Mouse (Mus musculus): Measurements from ENCODE around the gene Tnfsf10.

Gene Tnfsf10

GRCm38 (mm10) chr3:27371276-27371621 lies 54.4 kb downstream of the Tnfsf10 start, which contains the start of gene Ghsr:
TSS of gene Ghsr (plus strand) at chr3:27371351.
- no peak for DNase-seq (ENCODE audit: low spot score in 2 of 2)

- DNase-seq (ENCODE audit: low spot score in 2 of 2): no peak
Observed at GRCm38 (mm10) chr3:27371725-27372650, 55.2 kb downstream of the Tnfsf10 start.

- DNase-seq (ENCODE audit: low spot score in 2 of 2): no peak
Observed at GRCm38 (mm10) chr3:27374396-27374795, 57.6 kb downstream of the Tnfsf10 start.

- no peak for DNase-seq (ENCODE audit: low spot score in 2 of 2)
Observed at GRCm38 (mm10) chr3:27377935-27378334, 61.1 kb downstream of the Tnfsf10 start.

- DNase-seq (ENCODE audit: low spot score in 2 of 2): no peak
Observed at GRCm38 (mm10) chr3:27384836-27385235, 68.0 kb downstream of the Tnfsf10 start.

GRCm38 (mm10) chr3:27389923-27390322 lies 73.1 kb downstream of the Tnfsf10 start:
- no peak for DNase-seq (ENCODE audit: low spot score in 2 of 2)

Data from spleen, postnatal 10 days (tissue).